Mouse (Mus musculus) embryonic facial prominence, embryonic 10.5 days (tissue): ENCODE data around the gene Asphd2. TPM values are rescaled to one million over a fixed set of nuclear protein-coding genes. Genes with fewer than 3 reads are reported as not detected.

Source experiments
- DNase-seq: peaks from one replicate; pipeline ENCODE4 v3.0.0-alpha.2; 2017; ENCODE audit warnings: low spot score
- H3K27ac ChIP-seq: fragments of 300-500 bp; sonication (generic); replicated peaks from 2 replicates; pipeline ENCODE4 v1.5.1; 2016; ENCODE audit warnings: mild to moderate bottlenecking
- H3K27me3 ChIP-seq: fragments of 300-500 bp; sonication (generic); replicated peaks from 2 replicates; pipeline ENCODE4 v1.6.1; 2016; ENCODE audit warnings: low read depth, mild to moderate bottlenecking; ENCODE audit not compliant: poor library complexity, severe bottlenecking
- H3K36me3 ChIP-seq: fragments of 300-500 bp; sonication (generic); replicated peaks from 2 replicates; pipeline ENCODE4 v1.6.1; 2016; ENCODE audit warnings: mild to moderate bottlenecking, moderate library complexity
- H3K4me1 ChIP-seq: fragments of 300-500 bp; sonication (generic); 2 replicates; pipeline ENCODE4 v1.6.1; 2016
- H3K4me3 ChIP-seq: fragments of 300-500 bp; sonication (generic); 2 replicates; pipeline ENCODE4 v1.5.1; 2016; ENCODE audit warnings: mild to moderate bottlenecking, moderate library complexity
- H3K9me3 ChIP-seq: fragments of 300-500 bp; sonication (generic); 2 replicates; pipeline ENCODE4 v1.6.1; 2016; ENCODE audit warnings: mild to moderate bottlenecking
- WGBS: fragments of 180-500 bp; shearing (Covaris S2); methylation state at CpG from one replicate; pipeline ENCODE4 v1.1.7; 2016; 5-methylcytosine and 5-hydroxymethylcytosine counted together
- polyA plus RNA-seq: library from polyadenylated mRNA; unstranded; fragments of >200 nt; fragmentation: Nextera tagmentation; extraction: Ambion mirVana; gene quantifications from 2 replicates; pipeline ENCODE4 v1.2.1, GENCODE M21; 2016

Gene Asphd2
- polyA plus RNA-seq, 1 experiment from 2014 or later, result 23.7 TPM

DNA sequence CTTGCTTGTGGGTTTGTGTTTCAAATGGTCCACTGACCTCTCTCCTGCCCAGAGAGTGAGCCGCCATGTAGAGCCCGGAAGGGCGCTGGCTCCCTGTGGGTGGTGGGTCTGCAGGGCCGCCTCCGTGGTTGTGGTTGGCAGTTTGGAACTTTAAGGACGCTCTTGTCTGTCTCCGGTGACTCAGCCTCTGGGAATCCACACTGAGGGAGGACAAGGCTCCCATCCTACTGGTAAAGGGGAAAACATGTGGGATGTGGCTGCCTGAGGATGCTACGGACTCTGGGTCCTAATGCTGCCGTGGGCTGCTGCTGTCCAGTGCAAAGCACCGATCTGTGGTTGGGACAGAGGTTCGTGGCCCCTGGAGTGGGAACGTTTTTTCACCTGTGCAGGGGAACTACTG, 26.7 kb downstream of the Asphd2 start:
- Histone ChIP-seq H3K4me1 (peaks cover 22% of the 10 kb centered on the region), H3K27me3 (no peaks in the 10 kb centered on the region), H3K36me3 (peaks cover 96% of the 10 kb centered on the region), H3K27ac (no peak overlapping the region), H3K4me3 (no peak overlapping the region), H3K9me3 (no peaks in the 10 kb centered on the region)
- DNase-seq, result no peak
- WGBS, result 90% methylated on average over 12 of the region's 12 CpGs

DNA sequence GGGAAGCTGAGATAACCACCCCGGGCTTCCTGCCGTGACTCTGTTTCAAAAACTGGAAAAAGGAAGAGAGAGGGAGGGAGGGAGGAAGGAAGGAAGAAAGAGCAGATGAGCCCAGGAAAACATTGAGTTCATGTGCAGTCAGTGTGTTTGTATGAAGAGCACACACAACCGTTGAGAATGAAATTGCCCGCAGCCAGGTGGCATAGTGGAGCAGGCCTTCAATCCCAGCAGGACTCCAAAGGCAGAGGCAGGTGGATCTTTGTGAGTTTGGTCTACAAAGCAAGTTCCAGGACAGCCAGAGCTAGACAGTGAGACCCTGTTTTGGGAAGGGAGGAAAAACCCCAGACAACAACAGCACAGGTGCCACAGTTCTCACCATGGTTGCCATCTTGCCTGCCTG, 27.3 kb downstream of the Asphd2 start:
- H3K27ac ChIP-seq, result no peak overlapping the region
- H3K9me3 ChIP-seq, result no peaks in the 10 kb centered on the region
- H3K36me3 ChIP-seq, result peaks cover 96% of the 10 kb centered on the region
- H3K4me1 ChIP-seq, result peaks cover 20% of the 10 kb centered on the region
- no peak for DNase-seq
- no peak overlapping the region for H3K4me3 ChIP-seq
- WGBS, result 86% methylated on average over 4 of the region's 4 CpGs
- no peaks in the 10 kb centered on the region for H3K27me3 ChIP-seq

DNA sequence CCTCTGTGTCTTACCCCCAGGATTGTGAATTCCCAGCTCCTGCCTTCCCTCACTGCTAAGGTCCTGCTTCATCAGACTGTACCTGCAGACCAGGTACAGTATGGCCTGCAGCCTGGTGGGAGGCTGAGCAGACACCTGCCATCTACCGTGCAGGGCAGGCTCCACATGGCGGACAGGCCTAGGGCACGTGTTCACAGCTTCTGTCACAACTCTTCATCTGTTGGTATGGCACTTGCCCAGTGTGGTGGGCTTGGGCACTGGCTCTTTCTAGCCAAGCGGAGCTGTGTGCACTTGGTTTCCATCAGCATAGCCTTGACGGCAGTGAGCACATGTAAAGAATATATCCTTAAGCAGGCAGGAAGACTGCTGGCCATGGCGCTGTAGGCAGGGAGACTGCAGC, 27.8 kb downstream of the Asphd2 start:
- H3K27ac ChIP-seq, result no peak overlapping the region
- H3K4me1 ChIP-seq, result peaks cover 15% of the 10 kb centered on the region
- peaks cover 96% of the 10 kb centered on the region for H3K36me3 ChIP-seq
- no peaks in the 10 kb centered on the region for H3K9me3 ChIP-seq
- no peak overlapping the region for H3K4me3 ChIP-seq
- H3K27me3 ChIP-seq, result no peaks in the 10 kb centered on the region
- no peak for DNase-seq
- WGBS, result 95% methylated on average over 6 of the region's 6 CpGs

DNA sequence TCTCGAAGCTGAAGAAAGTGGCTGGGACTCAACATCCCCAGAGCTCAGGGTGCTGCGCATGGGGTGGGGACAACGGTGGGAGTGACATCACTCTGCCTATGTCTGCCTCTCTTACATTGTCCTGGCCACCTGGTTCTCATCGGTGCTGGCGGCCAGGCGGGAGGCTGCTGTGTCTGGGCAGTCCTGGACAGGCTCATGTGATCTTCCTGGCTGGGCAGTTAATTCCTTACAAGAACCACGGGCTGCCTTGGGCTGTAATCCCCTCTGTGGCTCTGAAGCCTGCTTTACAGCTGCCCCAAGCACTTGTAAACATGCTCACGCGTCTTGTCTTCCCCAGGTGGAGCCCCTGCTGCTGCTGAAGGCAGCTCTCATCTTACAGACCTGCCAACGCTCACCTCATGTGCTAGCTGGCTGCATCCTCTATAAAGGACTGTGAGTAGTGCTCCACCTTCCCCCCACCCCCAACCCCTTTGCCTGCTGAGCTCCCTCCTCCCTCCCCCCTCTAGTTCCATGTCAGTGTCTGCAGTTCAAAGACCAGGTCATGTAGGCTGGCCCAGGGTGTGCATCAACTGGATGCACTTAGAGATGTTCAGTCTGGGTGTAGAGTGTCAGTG, 30.4 kb downstream of the Asphd2 start:
- no peaks in the 10 kb centered on the region for H3K27me3 ChIP-seq
- no peaks in the 10 kb centered on the region for H3K9me3 ChIP-seq
- no peak overlapping the region for H3K4me3 ChIP-seq
- 64% methylated on average over 10 of the region's 10 CpGs for WGBS
- peaks cover 11% of the 10 kb centered on the region; the same call in 1 of the 2 replicates for H3K4me1 ChIP-seq
- DNase-seq, result no peak
- peaks cover 86% of the 10 kb centered on the region for H3K36me3 ChIP-seq
- H3K27ac ChIP-seq, result no peak overlapping the region

DNA sequence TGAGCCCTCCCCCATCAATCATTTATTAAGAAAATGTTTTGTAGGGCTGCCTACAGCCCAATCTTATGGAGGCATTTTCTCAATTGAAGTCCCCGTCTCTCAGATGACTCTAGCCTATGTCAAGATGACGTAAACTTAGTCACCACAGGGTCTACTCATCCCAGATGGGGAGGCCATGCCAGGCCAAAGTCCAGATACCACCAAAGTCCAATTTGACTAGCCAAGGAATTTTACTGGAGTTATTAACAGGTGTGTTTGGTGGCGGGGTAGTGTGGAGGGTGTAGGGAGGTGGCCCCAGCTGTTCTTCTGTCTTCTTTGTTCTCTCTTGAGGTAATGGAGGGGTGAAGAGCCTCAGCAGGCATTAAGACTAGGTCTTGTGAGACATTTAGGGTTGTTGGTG, 34.6 kb downstream of the Asphd2 start:
- H3K9me3 ChIP-seq, result no peaks in the 10 kb centered on the region
- H3K4me1 ChIP-seq, result peaks cover 15% of the 10 kb centered on the region; the same call in 1 of the 2 replicates
- no peak overlapping the region for H3K27ac ChIP-seq
- H3K27me3 ChIP-seq, result no peaks in the 10 kb centered on the region
- no peak for DNase-seq
- WGBS, result 93% methylated on average over 3 of the region's 3 CpGs
- peaks cover 82% of the 10 kb centered on the region for H3K36me3 ChIP-seq
- H3K4me3 ChIP-seq, result no peak overlapping the region

DNA sequence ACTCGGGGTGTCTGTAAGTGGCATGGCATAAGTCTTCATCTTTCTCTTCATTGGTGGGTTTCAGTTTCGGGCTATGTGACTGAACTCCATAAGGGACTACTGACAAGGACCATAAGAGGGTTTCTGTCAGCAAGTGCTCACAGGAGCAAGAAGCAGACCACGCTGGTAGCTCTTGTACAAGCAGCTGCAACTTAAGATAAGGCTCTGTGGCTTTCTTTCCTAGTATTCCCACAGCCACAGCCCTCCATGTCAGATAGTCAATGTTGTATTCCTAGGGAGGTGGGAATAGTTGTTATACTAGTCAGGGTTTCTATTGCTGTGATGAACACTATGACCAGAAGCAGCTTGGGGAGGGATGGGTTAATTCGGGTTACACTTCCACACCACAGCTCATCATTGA, 35.1 kb downstream of the Asphd2 start:
- Histone ChIP-seq H3K27ac (no peak overlapping the region), H3K36me3 (peaks cover 82% of the 10 kb centered on the region)
- 91% methylated on average over 4 of the region's 4 CpGs for WGBS

DNA sequence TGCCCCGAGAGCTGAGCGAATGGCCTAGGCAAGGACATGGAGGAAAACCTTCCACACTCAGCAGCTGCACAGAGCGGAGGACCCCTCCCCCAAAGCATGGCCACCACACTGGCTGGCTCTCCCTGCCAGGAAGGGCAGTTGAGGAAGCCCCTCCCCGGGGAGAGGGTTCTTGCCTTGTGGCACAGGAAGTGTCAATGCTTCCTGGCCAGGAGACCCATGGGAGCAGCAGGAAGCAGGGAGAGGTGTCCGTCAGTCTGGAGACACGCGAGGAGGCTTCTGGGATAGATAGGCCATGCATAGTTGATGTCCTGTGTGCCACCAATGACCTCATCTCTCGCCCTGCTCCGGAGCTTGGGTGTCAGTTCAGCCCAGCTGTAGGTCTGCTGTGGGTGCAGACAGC, 38.3 kb downstream of the Asphd2 start:
- Histone ChIP-seq H3K9me3 (no peaks in the 10 kb centered on the region), H3K4me1 (0 out of 2 replicates have a peak, but pooled peaks cover 3% of the 10 kb centered on the region), H3K27ac (no peak overlapping the region), H3K36me3 (peaks cover 85% of the 10 kb centered on the region), H3K27me3 (no peaks in the 10 kb centered on the region), H3K4me3 (no peak overlapping the region)
- DNase-seq, result no peak
- 93% methylated on average over 9 of the region's 9 CpGs for WGBS

More for the DNA sequence above, 35.1 kb downstream of the Asphd2 start:
- H3K4me3 ChIP-seq, result no peak overlapping the region
- DNase-seq, result no peak
- H3K9me3 ChIP-seq, result no peaks in the 10 kb centered on the region
- no peaks in the 10 kb centered on the region for H3K27me3 ChIP-seq
- peaks cover 11% of the 10 kb centered on the region; the same call in 1 of the 2 replicates for H3K4me1 ChIP-seq

DNA sequence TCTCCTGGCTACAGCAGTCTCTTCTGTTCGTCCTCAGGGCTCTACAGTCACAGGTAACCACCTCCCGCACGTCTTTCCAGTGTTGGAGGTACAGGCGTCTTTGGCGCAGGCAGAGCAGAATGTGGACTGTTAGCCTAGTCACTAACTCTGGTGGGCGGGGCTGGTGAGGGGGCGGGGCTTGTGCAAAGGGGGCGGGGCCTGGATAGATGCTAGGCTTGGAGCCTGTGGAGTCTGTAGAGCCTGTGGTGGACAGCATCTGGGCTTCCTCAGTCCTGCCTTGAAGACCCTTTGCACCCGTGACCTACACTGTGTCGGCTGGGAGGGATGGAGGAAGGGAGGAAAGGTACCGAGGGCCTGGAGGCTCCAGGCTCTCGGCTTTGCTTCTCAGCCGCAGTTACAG, 38.8 kb downstream of the Asphd2 start, which contains the start of gene Gm6583:
Gene Gm6583, minus strand, starts transcription at position 124 of the 400 bp plus-strand sequence.
- H3K4me1 ChIP-seq, result 0 out of 2 replicates have a peak, but pooled peaks cover 3% of the 10 kb centered on the region
- H3K36me3 ChIP-seq, result peaks cover 87% of the 10 kb centered on the region
- DNase-seq, result peak; percentile 29
- H3K27me3 ChIP-seq, result no peaks in the 10 kb centered on the region
- H3K4me3 ChIP-seq, result no peak within 1 kb of the TSS
- WGBS, result 62% methylated on average over 13 of the region's 13 CpGs
- H3K27ac ChIP-seq, result no peak within 1 kb of the TSS
- H3K9me3 ChIP-seq, result no peaks in the 10 kb centered on the region

DNA sequence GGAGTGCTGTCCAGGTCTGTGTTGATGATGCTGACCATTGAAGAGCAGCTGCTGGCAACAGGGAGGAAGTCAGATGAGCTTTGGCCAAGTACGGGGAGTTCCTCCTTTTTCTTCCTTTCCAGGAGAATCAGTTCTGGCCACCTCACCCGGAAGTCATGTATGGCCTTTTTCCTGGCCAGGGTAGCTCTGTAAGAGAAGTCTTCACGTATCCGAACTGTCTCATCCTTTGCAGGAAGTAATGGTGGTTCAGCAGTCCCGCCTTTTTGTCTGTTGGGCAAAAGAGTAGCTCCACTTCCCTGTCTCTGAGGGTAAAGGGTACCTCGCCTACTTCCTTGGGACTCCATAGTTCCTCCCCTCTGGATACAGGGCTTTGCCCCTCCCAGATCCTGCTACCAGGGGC, 39.2 kb downstream of the Asphd2 start:
- 90% methylated on average over 6 of the region's 6 CpGs for WGBS
- Histone ChIP-seq H3K36me3 (peaks cover 89% of the 10 kb centered on the region), H3K9me3 (no peaks in the 10 kb centered on the region)

DNA sequence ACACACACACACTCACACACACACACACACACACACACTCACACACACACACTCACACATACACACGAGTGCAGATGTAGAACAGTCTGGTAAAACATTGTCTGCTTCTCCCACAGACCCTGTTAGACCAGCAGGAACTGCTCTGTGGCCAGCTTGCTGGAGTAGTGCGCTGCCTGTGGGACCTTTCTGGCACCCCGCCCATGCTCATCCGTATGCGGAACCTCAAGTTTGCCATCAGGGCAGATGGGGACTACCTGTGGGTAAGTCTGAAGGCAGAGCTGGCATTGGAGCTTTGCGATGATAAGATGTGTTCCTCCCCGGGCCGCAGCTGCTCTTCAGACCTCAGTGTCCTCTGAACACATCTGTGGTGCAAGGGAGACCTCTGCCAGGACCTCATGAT, 45.5 kb downstream of the Asphd2 start:
- DNase-seq, result no peak
- no peak overlapping the region for H3K4me3 ChIP-seq
- WGBS, result 95% methylated on average over 8 of the region's 8 CpGs
- peaks cover 16% of the 10 kb centered on the region; the same call in 1 of the 2 replicates for H3K4me1 ChIP-seq
- no peaks in the 10 kb centered on the region for H3K9me3 ChIP-seq
- H3K27ac ChIP-seq, result no peak overlapping the region
- no peaks in the 10 kb centered on the region for H3K27me3 ChIP-seq
- peaks cover 84% of the 10 kb centered on the region for H3K36me3 ChIP-seq

More for the DNA sequence above, 39.2 kb downstream of the Asphd2 start:
- Histone ChIP-seq H3K27me3 (no peaks in the 10 kb centered on the region), H3K4me1 (0 out of 2 replicates have a peak, but pooled peaks cover 3% of the 10 kb centered on the region), H3K27ac (no peak overlapping the region), H3K4me3 (no peak overlapping the region)
- DNase-seq, result no peak

DNA sequence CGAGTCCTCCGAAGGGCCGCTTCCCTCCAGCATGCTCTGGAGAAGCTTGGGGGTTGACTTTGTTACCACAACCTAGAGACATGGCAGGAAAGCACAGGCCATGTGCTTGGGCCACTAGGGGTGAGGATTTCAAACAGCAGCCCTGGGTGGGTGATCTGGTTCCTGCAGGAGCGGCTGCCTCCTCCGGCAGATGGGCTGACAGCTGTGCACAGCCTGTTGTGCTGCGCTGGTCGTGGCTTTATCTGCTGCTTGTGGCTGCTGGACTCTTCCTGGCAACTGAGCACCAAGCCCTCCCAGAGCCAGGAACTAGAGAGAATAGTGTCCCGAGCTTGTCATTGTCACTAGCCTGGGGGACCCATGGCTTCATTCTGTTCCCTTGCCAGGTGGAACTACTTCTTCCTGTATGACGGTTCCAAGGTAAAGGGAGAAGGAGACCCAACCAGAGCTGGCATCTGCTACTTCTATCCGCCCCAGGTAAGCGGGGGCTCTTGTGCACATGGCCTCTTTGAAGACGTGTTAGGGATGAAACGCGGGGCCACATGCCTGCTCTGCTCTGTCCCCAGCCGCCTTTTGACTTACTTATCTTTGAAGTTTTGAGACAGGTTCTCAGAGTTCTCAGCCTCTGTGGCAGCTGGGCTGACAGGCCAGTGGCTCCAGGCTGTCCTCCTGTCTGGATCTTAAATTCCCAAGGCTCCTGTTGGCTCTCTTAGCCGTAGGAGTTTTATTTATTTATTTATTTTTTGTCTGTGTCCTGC, 48.3 kb downstream of the Asphd2 start:
- 87% methylated on average over 16 of the region's 16 CpGs for WGBS
- DNase-seq, result no peak
- H3K9me3 ChIP-seq, result no peaks in the 10 kb centered on the region
- no peak overlapping the region for H3K27ac ChIP-seq
- H3K4me3 ChIP-seq, result no peak overlapping the region
- H3K4me1 ChIP-seq, result peaks cover 38% of the 10 kb centered on the region
- H3K36me3 ChIP-seq, result peaks cover 56% of the 10 kb centered on the region
- H3K27me3 ChIP-seq, result no peaks in the 10 kb centered on the region

DNA sequence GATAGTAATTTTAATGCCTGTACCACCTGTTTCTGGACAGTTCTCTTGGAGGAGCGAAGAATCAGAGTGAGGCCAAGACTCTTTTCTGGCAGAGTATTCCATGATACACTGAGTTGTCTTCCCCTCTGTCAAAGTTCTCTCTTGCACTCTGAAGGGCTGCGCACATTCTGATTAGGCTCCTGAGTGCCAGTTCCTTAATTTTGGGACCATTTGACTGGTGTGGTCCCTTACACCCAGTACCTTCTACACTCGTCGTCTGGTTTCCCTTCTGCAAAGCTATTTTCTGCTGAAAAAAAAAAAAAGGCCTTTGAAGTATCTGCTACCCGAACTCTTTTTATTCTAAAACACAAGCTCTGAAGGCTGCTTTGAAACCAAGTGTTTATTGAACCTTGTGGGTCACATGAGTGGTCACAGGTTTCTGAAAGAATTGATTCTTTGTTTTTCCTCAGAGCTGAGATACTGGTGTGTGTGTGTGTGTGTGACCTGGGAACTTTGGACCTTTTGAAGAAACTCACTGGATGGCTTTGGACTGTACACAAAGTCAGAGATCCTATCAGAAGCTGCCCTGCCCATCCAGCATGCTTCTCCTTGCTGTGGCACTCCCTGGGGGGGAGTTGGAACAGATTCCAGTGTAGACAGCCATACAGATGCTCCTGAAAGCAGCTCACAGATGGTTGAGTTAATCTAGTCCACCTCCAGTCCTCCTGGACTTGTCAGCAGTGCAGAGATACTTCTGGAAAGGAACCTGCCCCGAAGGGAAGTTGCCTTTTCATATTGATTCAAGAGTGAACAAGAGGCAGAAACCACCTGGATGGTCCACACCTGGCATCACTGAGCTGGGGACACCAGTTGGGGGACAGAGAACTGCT, 50.3 kb downstream of the Asphd2 start:
- WGBS, result 78% methylated on average over 6 of the region's 6 CpGs
- no peak for DNase-seq
- H3K4me3 ChIP-seq, result peak overlapping the region; percentile 97; the same call in 1 of the 2 replicates
- H3K27ac ChIP-seq, result no peak overlapping the region
- no peaks in the 10 kb centered on the region for H3K27me3 ChIP-seq
- H3K36me3 ChIP-seq, result peaks cover 56% of the 10 kb centered on the region
- no peaks in the 10 kb centered on the region for H3K9me3 ChIP-seq
- H3K4me1 ChIP-seq, result peaks cover 42% of the 10 kb centered on the region
